Mouse (Mus musculus): ENCODE data around the gene Prox1. TPM values are rescaled to one million over a fixed set of nuclear protein-coding genes. Genes with fewer than 3 reads are reported as not detected.

Gene Prox1
- polyA plus RNA-seq, 1 experiment from 2014 or later: 13.3 TPM

DNA sequence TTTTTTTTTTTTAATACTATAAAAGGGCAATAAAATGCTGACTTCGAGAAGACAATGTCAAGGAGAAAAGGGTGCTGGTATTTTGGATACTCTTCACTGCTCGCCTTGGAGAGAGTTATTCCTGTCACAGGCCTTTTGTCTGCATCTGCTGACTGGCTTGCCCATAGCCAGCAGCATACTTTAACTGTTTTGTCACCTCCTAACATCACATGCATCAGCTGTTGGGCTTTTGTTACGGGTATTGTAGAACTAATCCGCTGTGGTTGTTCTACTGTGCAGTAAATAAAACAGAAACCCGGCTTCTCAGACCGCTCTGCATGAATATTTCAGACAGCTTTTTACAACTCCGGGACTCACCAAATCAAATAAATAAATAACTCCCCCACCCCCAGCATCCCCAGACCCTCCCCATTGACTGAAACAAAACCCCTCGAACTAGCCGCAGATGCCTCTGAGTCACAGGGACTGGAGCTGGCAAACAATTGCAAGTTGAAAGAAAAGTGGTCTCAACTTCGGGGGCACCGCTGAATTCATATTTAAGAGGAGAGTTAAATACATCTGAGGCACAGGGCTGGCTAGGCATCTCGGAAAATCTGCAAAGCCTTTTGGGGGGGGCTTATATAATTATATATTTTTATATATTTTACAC lies 41.7 kb downstream of the Prox1 start:
- 39% methylated on average over 12 of the region's 12 CpGs for WGBS
- Histone ChIP-seq H3K4me1 (peaks cover 69% of the 10 kb centered on the region), H3K4me3 (no peak overlapping the region), H3K27ac (peak overlapping the region; percentile 85), H3K27me3 (ENCODE audit: insufficient read depth, poor library complexity, severe bottlenecking) (no peaks in the 10 kb centered on the region), H3K9me3 (no peaks in the 10 kb centered on the region), H3K36me3 (peaks cover 19% of the 10 kb centered on the region; the same call in 1 of the 2 replicates)
- no peak for DNase-seq (ENCODE audit: low spot score)

- DNase-seq (ENCODE audit: low spot score): no peak
- Histone ChIP-seq H3K4me1 (peaks cover 72% of the 10 kb centered on the region), H3K9me3 (no peaks in the 10 kb centered on the region), H3K27ac (peak overlapping the region; percentile 85), H3K36me3 (peaks cover 16% of the 10 kb centered on the region; the same call in 1 of the 2 replicates), H3K4me3 (no peak overlapping the region), H3K27me3 (ENCODE audit: insufficient read depth, poor library complexity, severe bottlenecking) (no peaks in the 10 kb centered on the region)
- 20% methylated on average over 5 of the region's 5 CpGs for WGBS
These were observed 42.6 kb downstream of the Prox1 start for GRCm38 (mm10) chr1:190127878-190128277.

DNA sequence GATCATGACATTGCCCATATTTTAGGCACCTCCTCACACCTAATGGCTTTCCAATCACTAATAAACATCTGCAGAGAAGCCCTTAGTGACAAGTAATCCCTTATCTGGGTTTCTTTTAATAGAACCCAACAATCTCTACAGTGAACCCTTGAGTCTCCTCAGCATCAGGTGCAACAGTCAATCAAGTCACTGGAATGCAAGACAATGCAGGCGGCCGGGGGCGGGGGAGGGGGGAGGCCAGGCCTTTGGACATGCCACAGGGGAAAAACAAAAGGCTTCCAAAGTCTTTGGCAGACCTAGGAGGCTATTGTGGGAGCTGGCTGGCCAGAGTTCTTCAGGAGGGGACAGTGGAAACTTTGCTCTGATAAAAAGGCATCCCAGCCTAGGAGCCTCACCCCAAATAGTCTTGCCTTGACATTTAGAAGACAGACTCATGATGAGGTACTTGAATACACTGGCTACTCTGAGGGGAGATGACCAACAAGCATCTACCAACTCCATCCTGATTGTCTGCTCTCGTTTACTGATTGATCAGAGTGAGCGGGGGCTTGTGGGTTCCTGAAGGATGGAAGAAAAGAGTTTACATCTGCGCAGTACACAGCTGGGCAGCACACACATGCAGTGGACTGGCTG lies 43.2 kb downstream of the Prox1 start:
- Histone ChIP-seq H3K27ac (peak overlapping the region; percentile 85), H3K4me1 (peaks cover 68% of the 10 kb centered on the region), H3K9me3 (no peaks in the 10 kb centered on the region), H3K27me3 (ENCODE audit: insufficient read depth, poor library complexity, severe bottlenecking) (no peaks in the 10 kb centered on the region), H3K4me3 (no peak overlapping the region), H3K36me3 (peaks cover 22% of the 10 kb centered on the region; the same call in 1 of the 2 replicates)
- WGBS: 32% methylated on average over 6 of the region's 6 CpGs
- no peak for DNase-seq (ENCODE audit: low spot score)

DNA sequence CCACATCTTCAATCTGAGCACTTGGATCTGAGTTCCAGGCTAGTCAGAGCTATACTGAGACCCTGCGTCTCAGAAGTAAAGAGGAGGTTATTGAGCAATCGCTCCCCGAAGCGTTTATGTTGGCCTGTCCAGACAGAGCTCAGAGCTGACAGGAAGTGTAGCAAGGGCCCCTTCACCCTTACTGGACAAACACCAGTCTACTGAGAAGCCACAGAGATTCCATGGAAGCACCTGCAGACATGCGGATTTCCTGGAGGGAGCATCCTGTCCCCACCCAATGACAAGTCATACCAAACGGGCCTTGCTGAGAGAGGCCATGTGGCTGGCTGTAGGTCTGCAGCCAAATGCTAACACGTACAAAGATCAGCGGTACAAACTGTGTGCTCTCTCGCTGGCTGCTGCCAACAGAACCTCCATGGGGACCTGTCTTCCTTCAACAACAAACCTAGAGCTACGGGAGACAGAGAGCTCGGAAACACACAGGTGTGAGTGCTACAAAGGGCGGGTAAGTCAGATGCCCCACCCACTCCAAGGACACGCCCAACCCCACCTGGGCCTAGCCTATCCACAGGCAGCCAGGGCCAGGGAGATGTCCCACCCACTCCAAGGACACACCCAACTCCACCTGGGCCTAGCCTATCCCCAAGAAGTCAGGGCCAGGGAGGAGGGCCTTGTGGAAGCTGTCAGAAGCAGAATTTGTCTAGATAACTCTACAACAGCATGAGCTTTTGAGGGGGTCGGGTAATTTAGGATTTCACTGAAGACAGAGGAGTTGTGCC lies 45.4 kb downstream of the Prox1 start:
- WGBS: 81% methylated on average over 14 of the region's 14 CpGs
- H3K4me3 ChIP-seq: no peak overlapping the region
- peaks cover 61% of the 10 kb centered on the region for H3K4me1 ChIP-seq
- DNase-seq (ENCODE audit: low spot score): peak; percentile 72
- peak overlapping the region; percentile 72 for H3K27ac ChIP-seq
- no peaks in the 10 kb centered on the region for H3K27me3 ChIP-seq (ENCODE audit: insufficient read depth, poor library complexity, severe bottlenecking)
- H3K36me3 ChIP-seq: peaks cover 31% of the 10 kb centered on the region; the same call in 1 of the 2 replicates
- H3K9me3 ChIP-seq: no peaks in the 10 kb centered on the region

DNA sequence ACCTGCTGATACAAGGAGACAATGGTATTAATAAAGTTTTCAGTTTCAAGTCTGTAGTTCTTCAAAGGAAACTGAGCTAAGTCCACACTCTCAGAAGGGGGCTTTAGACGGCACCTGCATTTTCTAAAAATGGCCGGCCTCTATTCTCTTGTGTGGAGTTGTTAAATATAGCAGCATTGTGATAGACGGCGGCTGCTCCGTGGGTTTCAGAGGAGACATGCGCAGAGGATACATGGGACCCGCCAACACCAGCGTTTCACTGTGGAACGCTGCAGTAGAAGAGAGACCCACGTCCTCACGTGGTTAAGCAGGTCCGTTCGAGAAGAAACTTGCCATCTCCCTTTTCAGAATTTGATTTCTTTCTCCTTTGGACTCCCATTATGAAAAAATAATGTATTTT lies 47.1 kb downstream of the Prox1 start:
- Histone ChIP-seq H3K36me3 (peaks cover 36% of the 10 kb centered on the region; the same call in 1 of the 2 replicates), H3K27ac (peak overlapping the region; percentile 64), H3K27me3 (ENCODE audit: insufficient read depth, poor library complexity, severe bottlenecking) (no peaks in the 10 kb centered on the region), H3K9me3 (no peaks in the 10 kb centered on the region), H3K4me1 (peaks cover 44% of the 10 kb centered on the region), H3K4me3 (no peak overlapping the region)
- 67% methylated on average over 13 of the region's 13 CpGs for WGBS
- DNase-seq (ENCODE audit: low spot score): no peak

DNA sequence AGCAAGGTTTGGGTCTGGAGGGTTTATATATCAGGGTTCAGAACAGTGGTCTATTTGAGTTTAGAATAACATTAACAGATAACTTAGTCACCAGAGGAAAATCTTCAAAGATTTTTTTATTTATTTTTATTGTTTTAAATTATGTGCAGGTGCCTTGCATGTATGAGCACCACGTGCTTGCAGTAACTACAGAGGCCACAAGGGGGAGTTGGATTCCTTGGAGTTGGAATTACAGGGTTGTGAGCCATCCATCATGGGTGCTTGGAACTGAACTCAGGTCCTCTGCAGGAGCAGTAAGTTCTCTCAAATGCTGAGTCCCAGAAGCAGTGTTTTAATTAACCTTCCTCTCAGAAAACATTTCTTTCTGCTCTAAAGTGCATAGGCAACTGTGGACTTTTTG lies 54.5 kb downstream of the Prox1 start:
- H3K27me3 ChIP-seq (ENCODE audit: insufficient read depth, poor library complexity, severe bottlenecking): no peaks in the 10 kb centered on the region
- H3K36me3 ChIP-seq: peaks cover 20% of the 10 kb centered on the region
- 0 out of 2 replicates have a peak, but pooled peaks cover under 1% of the 10 kb centered on the region for H3K4me1 ChIP-seq
- WGBS: 71% methylated on average over 1 of the region's 1 CpGs
- no peak overlapping the region for H3K27ac ChIP-seq
- 0 out of 2 replicates have a peak, but pooled peaks cover 3% of the 10 kb centered on the region for H3K9me3 ChIP-seq
- DNase-seq (ENCODE audit: low spot score): no peak
- no peak overlapping the region for H3K4me3 ChIP-seq

DNA sequence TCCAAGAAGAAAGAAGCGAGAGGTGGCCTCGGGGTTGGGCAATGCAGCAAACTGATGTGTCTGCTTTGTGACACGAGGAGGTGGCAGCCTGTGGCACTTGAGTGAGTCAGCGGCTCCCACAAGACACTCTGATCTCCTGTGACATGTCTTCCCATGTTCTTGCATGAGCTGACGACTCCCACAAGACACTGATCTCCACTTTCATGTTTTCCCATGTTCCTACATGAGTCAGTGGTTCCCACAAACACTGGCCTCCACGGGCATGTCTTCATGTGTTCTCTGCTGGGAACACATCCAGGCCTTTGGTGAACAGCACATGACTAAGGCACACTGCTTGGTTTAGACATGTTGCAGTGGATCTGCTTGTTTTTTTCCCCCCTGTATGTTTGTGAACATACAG lies 58.8 kb downstream of the Prox1 start:
- Histone ChIP-seq H3K4me1 (peaks cover 5% of the 10 kb centered on the region), H3K36me3 (peaks cover 5% of the 10 kb centered on the region), H3K27me3 (ENCODE audit: insufficient read depth, poor library complexity, severe bottlenecking) (no peaks in the 10 kb centered on the region), H3K27ac (peak overlapping the region; percentile 6; the same call in 1 of the 2 replicates), H3K4me3 (no peak overlapping the region), H3K9me3 (peaks cover 12% of the 10 kb centered on the region)
- 75% methylated on average over 6 of the region's 6 CpGs for WGBS
- DNase-seq (ENCODE audit: low spot score): no peak

DNA sequence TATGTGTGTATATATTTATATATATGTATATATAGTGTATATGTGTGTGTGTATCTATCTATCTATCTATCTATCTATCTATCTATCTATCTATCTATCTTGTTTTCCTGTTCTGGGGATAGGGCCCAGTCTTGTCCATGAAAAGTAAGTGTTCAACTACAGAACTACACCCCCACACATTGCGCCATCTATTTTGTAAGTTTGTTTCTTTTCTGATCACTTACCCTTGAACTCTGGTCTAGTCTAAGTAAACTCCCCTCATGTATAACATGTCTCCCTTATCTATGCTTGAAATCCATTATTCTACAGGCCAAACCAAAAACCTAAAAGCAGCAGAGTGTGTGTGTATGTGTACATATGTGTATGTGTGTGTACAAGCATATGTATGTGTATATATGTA lies 62.9 kb downstream of the Prox1 start:
- Histone ChIP-seq H3K4me1 (peaks cover 17% of the 10 kb centered on the region), H3K27ac (no peak overlapping the region), H3K4me3 (no peak overlapping the region), H3K9me3 (peaks cover 9% of the 10 kb centered on the region), H3K36me3 (no peaks in the 10 kb centered on the region), H3K27me3 (ENCODE audit: insufficient read depth, poor library complexity, severe bottlenecking) (no peaks in the 10 kb centered on the region)
- DNase-seq (ENCODE audit: low spot score): no peak
- 96% methylated on average over 1 of the region's 1 CpGs for WGBS

DNA sequence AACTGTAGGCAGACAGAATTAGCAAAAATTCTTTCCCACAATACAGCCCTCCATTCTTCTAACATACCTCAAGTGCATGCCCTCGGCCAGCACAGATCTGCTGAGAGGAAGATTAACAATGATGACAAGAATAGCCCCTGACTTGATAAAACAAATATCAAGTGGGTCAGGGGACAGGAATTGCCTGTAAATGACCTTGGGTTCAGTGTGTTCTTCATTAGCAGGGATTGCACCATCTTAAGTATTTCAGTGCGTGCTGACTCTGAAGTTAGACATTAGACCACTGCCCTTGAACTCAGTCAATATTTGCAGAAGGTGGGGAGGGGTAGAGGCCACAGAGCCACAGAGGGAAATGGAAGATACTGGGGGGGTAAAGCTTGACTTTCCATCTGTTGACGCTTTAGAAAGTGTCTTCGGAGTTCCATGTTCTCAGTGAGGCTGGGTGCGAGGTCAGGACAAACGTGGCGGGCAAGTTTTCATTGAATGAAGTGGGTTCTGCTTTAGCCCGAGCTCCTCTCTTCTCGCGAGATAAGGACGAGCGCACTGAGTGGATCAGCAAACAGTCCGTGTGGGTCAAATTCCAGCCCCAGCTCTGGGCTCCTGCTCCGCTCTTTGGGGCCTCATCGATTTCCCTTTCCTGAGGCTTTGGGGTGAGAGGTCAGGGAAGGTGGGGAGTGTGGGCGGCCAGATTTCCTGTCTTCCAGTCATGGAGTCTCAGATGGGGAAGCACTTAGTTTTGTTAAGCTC lies 63.7 kb downstream of the Prox1 start:
- H3K4me1 ChIP-seq: peaks cover 17% of the 10 kb centered on the region
- peak overlapping the region; percentile 82 for H3K27ac ChIP-seq
- peaks cover 9% of the 10 kb centered on the region for H3K9me3 ChIP-seq
- WGBS: 50% methylated on average over 16 of the region's 16 CpGs
- DNase-seq (ENCODE audit: low spot score): no peak
- H3K4me3 ChIP-seq: no peak overlapping the region
- no peaks in the 10 kb centered on the region for H3K27me3 ChIP-seq (ENCODE audit: insufficient read depth, poor library complexity, severe bottlenecking)
- H3K36me3 ChIP-seq: no peaks in the 10 kb centered on the region

DNA sequence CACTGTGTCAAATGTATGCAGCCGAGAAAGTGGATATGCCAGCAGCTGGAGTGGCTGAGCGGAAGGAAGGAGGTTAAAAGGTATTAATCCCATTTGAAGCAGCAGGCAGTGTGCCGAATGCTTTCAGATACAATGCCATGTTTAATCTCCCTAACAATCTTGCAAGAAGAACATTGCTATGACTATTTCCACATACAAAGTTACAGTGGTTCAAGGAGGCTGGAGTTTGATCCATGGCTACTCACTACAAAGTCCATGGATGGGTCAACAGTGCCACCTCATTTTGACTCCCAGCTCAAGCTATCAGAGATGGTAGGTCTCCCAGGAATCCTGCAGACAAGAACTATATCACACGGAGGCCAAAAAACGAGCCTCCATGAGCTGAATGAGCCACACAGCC lies 64.5 kb downstream of the Prox1 start:
- Histone ChIP-seq H3K36me3 (no peaks in the 10 kb centered on the region), H3K9me3 (peaks cover 9% of the 10 kb centered on the region), H3K4me3 (no peak overlapping the region), H3K27ac (peak overlapping the region; percentile 82), H3K27me3 (ENCODE audit: insufficient read depth, poor library complexity, severe bottlenecking) (no peaks in the 10 kb centered on the region), H3K4me1 (peaks cover 17% of the 10 kb centered on the region)
- 77% methylated on average over 5 of the region's 5 CpGs for WGBS
- no peak for DNase-seq (ENCODE audit: low spot score)

- H3K9me3 ChIP-seq: no peaks in the 10 kb centered on the region
- H3K4me3 ChIP-seq: no peak overlapping the region
- H3K27ac ChIP-seq: no peak overlapping the region
- peaks cover 22% of the 10 kb centered on the region for H3K4me1 ChIP-seq
- no peaks in the 10 kb centered on the region for H3K27me3 ChIP-seq (ENCODE audit: insufficient read depth, poor library complexity, severe bottlenecking)
- WGBS: 80% methylated on average over 9 of the region's 9 CpGs
- DNase-seq (ENCODE audit: low spot score): no peak
- no peaks in the 10 kb centered on the region for H3K36me3 ChIP-seq
These were observed 77.2 kb downstream of the Prox1 start for GRCm38 (mm10) chr1:190093326-190093725.

- no peak for DNase-seq (ENCODE audit: low spot score)
- 86% methylated on average over 7 of the region's 7 CpGs for WGBS
- Histone ChIP-seq H3K36me3 (no peaks in the 10 kb centered on the region), H3K9me3 (no peaks in the 10 kb centered on the region), H3K4me3 (no peak overlapping the region), H3K27ac (no peak overlapping the region), H3K4me1 (peaks cover 31% of the 10 kb centered on the region), H3K27me3 (ENCODE audit: insufficient read depth, poor library complexity, severe bottlenecking) (no peaks in the 10 kb centered on the region)
These were observed 78.4 kb downstream of the Prox1 start for GRCm38 (mm10) chr1:190092076-190092475.
